Mouse (Mus musculus) intestine, embryonic 16.5 days (tissue): ENCODE measurements around the gene BC067074. TPM values are rescaled to one million over a fixed set of nuclear protein-coding genes. Genes with fewer than 3 reads are reported as not detected.
A peak's percentile ranks its signal among the peaks of the same experiment; 100 is the strongest.
"Not testable (repeated sequence)": the region's sequence is repeated elsewhere in the genome, so short reads cannot be mapped to it uniquely, and the experiment has no call there.

Experiments
- ATAC-seq: fragments of 200-750 bp; cut with Nextera tagmentation; 2 replicates; pipeline ENCODE4 v1.8.0; 2017; ENCODE audit warnings: moderate TSS enrichment, moderate library complexity
- H3K27ac ChIP-seq: fragments of 300-500 bp; sonication (generic); 2 replicates; pipeline ENCODE4 v1.5.1; 2014; ENCODE audit warnings: mild to moderate bottlenecking, low read length
- H3K27me3 ChIP-seq: fragments of 300-500 bp; sonication (generic); replicated peaks from 2 replicates; pipeline ENCODE4 v1.6.1; 2014; ENCODE audit warnings: low read length, control low read depth, mixed read lengths; ENCODE audit not compliant: control insufficient read depth, insufficient read depth
- H3K36me3 ChIP-seq: fragments of 300-500 bp; sonication (generic); 2 replicates; pipeline ENCODE4 v1.6.1; 2014; ENCODE audit warnings: low read length, control low read depth; ENCODE audit not compliant: control insufficient read depth, insufficient read depth
- H3K4me1 ChIP-seq: fragments of 300-500 bp; sonication (generic); 2 replicates; pipeline ENCODE4 v1.6.1; 2014; ENCODE audit warnings: low read length, control low read depth, mixed read lengths; ENCODE audit not compliant: control insufficient read depth, insufficient read depth
- H3K4me2 ChIP-seq: fragments of 300-500 bp; sonication (generic); 2 replicates; pipeline ENCODE4 v1.6.1; 2014; ENCODE audit warnings: low read depth, low read length, control low read depth
- H3K4me3 ChIP-seq: fragments of 300-500 bp; sonication (generic); 2 replicates; pipeline ENCODE4 v1.5.1; 2014; ENCODE audit warnings: mild to moderate bottlenecking, low read length
- H3K9ac ChIP-seq: fragments of 300-500 bp; sonication (generic); 2 replicates; pipeline ENCODE4 v1.6.1; 2014; ENCODE audit warnings: low read depth, low read length
- H3K9me3 ChIP-seq: fragments of 300-500 bp; sonication (generic); 2 replicates; pipeline ENCODE4 v1.6.1; 2016; ENCODE audit warnings: low read length, control low read depth; ENCODE audit not compliant: control insufficient read depth
- WGBS: fragments of 180-500 bp; shearing (Covaris S2); extraction: QIAGEN DNeasy Blood & Tissue Kit; methylation state at CpG from one replicate; pipeline ENCODE4 v1.1.7; 2014; 5-methylcytosine and 5-hydroxymethylcytosine counted together
- polyA plus RNA-seq: library from polyadenylated mRNA; unstranded; fragments of >200 nt; fragmentation: Nextera tagmentation; extraction: Ambion mirVana; gene quantifications from 2 replicates; pipeline ENCODE4 v1.2.1, GENCODE M21; 2015

BC067074 gene
- polyA plus RNA-seq, 1 experiment from 2014 or later, result 1.8 TPM

DNA sequence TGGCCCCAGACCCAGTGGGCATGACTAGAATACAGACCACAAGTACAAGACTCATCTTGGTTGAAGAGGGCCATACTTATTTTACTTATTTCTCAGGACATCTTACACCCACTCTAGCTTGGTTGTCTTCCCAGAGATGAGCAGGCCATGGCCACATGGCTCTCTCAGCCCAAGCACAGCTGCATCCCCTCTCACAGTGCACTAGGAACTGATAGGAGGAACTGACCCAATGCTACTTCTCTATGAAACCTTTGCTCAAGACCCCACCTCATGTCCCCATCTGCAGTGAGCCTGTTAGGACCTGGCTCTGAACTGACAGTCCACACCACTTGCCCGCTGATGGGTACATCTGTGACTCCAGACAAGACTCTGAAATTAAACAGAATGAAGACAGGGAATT is 88.8 kb downstream of the BC067074 start:
- H3K9me3 ChIP-seq, result no peaks in the 10 kb centered on the region
- H3K4me1 ChIP-seq, result no peaks in the 10 kb centered on the region
- H3K27me3 ChIP-seq, result no peaks in the 10 kb centered on the region
- no peak for ATAC-seq
- no peak overlapping the region for H3K9ac ChIP-seq
- H3K4me3 ChIP-seq, result no peak overlapping the region
- 92% methylated on average over 1 of the region's 1 CpGs for WGBS
- no peaks in the 10 kb centered on the region for H3K36me3 ChIP-seq
- H3K27ac ChIP-seq, result no peak overlapping the region
- no peak overlapping the region for H3K4me2 ChIP-seq

DNA sequence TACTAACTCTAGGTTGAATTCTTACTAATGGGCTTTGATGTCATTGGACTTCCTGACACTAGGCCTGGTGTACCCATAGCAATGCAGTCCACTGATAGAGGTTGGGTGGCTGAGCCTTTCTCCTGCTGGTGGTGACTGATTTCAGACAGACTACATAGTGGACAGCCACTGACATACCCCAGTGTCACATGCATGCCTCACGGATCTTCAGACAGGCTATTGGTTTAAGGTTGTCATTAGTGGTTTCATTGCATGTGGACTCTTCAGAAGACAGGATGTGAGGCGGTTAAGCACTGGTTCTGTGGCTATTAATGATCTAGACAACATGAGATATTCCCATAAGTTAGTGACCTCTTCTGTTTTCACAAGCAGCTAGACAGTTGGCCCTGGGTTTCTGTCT is 89.2 kb downstream of the BC067074 start:
- no peak overlapping the region for H3K9ac ChIP-seq
- no peak overlapping the region for H3K4me3 ChIP-seq
- WGBS, result 84% methylated on average over 2 of the region's 2 CpGs
- no peak overlapping the region for H3K4me2 ChIP-seq
- H3K27me3 ChIP-seq, result no peaks in the 10 kb centered on the region
- no peaks in the 10 kb centered on the region for H3K36me3 ChIP-seq
- no peaks in the 10 kb centered on the region for H3K4me1 ChIP-seq
- no peak overlapping the region for H3K27ac ChIP-seq
- no peak for ATAC-seq
- no peaks in the 10 kb centered on the region for H3K9me3 ChIP-seq

DNA sequence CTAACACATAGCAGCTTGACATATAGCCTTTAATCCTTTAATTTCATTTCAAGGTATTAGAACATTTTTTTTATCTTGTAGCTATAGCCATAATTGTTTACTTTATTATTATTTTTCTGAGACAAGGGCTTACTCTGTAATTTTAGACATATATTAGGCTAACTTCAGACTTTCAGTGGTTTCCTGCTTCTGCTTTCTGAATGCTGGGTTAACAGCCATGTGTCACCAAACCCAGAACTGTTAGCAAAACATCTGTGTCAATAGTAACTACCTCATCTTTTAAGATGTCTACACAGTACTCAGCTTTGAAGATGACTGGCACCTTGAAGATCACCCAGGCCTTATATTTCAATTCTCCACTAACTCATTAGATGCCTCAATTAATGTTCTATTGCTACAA is 89.8 kb downstream of the BC067074 start:
- H3K4me1 ChIP-seq, H3K36me3 ChIP-seq, H3K27me3 ChIP-seq, H3K27ac ChIP-seq, ATAC-seq, H3K9ac ChIP-seq, H3K4me2 ChIP-seq, H3K4me3 ChIP-seq, H3K9me3 ChIP-seq: not testable (repeated sequence)

DNA sequence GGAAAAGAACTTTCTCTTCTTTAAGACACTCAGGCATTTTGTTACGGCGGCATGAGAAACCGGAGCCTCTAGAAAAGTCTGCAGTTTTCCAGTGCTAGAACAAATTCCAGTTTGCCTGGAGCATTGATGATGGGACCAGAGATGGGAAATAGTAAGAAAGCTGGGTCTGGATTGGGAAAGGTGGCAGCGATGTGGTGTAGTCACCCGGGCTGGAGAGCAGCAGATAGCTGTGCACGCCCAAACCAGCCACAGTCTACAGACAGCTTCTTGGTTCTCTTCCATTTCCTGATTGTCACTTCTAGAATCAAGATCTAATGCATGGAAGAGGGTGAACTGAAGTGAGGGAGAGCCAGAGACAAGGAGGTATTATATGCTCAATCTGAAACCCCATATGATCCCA is 100.4 kb downstream of the BC067074 start:
- Histone ChIP-seq H3K9ac (no peak overlapping the region), H3K36me3 (no peaks in the 10 kb centered on the region), H3K4me2 (no peak overlapping the region), H3K27me3 (no peaks in the 10 kb centered on the region), H3K4me3 (no peak overlapping the region), H3K27ac (no peak overlapping the region), H3K4me1 (no peaks in the 10 kb centered on the region), H3K9me3 (no peaks in the 10 kb centered on the region)
- WGBS, result 96% methylated on average over 6 of the region's 6 CpGs
- ATAC-seq, result no peak

DNA sequence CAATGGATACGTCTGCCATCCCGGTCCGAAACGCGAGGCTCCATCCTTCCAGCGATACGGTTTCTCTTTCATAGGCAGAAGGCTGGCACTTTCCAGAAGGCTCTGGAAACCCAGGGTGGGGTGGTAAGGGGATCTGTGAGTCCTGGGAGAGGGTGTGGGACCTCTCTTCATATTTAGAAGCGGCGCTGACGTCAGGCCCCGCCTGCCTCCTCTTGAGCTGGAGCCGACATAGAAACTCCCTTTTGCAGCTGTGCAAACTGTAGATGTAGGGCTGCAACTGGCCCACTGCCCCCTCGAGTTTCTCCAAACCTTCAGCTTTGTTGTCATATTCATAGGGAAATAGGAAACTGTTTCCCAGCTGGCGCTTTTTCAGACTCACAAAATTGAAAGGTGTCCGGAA is 101.6 kb downstream of the BC067074 start:
- no peaks in the 10 kb centered on the region for H3K27me3 ChIP-seq
- no peak overlapping the region for H3K27ac ChIP-seq
- H3K9ac ChIP-seq, result no peak overlapping the region
- no peaks in the 10 kb centered on the region for H3K4me1 ChIP-seq
- H3K9me3 ChIP-seq, result no peaks in the 10 kb centered on the region
- ATAC-seq, result no peak
- no peak overlapping the region for H3K4me2 ChIP-seq
- no peaks in the 10 kb centered on the region for H3K36me3 ChIP-seq
- WGBS, result 81% methylated on average over 15 of the region's 15 CpGs
- H3K4me3 ChIP-seq, result no peak overlapping the region

DNA sequence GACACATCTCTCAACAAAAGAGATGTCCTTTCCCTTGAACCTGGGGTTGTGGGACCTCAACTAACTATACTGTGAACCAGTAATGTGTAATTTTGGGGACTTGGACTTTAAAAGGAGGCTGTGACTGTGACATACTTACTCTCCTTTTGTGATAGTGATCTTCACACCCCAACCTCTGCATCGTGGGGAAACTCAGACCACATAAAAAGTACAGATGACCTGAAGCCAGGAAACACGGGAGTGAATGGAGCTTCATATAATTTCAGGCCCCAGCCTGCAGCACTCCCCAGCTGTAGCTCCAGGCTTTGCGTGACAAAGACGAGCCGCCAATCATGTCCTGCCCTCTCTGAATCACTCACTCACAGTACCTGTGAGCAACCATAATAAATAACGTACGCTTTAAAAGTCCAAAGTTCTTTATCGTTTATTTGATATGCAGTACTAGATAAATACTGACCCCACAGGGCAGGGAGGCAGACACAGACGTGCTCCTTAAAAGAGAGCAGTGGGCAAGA is 104.1 kb downstream of the BC067074 start:
- Histone ChIP-seq H3K4me1 (no peaks in the 10 kb centered on the region), H3K9me3 (no peaks in the 10 kb centered on the region), H3K36me3 (no peaks in the 10 kb centered on the region), H3K9ac (no peak overlapping the region), H3K4me2 (no peak overlapping the region), H3K27me3 (no peaks in the 10 kb centered on the region), H3K27ac (no peak overlapping the region), H3K4me3 (no peak overlapping the region)
- no peak for ATAC-seq
- 63% methylated on average over 9 of the region's 9 CpGs for WGBS

DNA sequence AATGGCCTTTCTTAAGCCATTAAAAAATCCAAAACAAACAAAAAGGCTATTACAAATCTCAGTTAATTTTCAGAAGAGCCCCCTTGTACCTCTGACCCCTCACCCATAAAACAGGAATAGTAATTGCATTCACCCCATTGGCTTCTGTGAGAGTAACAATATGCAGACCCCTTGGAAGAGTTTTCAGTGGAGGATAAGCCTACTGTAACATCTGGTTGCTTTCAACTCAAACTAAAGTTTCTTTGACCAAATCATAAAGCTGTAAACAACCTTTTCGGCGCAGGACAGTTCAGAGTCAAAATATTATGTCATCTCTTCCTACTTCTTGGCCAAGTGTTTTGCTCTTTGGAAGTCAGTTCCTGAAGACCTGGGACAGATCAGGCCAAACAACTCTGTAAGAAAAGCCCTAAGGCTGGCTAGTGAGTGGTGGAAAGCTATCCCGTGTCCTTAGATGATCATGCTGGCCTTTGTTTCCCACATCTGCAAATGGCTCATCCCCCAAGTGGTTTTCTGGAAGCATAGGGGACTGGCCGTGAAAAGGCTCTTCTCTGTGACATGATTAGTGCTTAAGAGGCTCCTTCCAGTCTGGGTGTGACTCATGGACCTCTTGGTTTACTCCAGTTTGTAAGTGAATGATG is 108.5 kb downstream of the BC067074 start:
- H3K4me2 ChIP-seq, result no peak overlapping the region
- no peaks in the 10 kb centered on the region for H3K9me3 ChIP-seq
- H3K9ac ChIP-seq, result no peak overlapping the region
- no peaks in the 10 kb centered on the region for H3K36me3 ChIP-seq
- no peaks in the 10 kb centered on the region for H3K4me1 ChIP-seq
- WGBS, result 51% methylated on average over 4 of the region's 4 CpGs
- no peak overlapping the region for H3K27ac ChIP-seq
- H3K4me3 ChIP-seq, result no peak overlapping the region
- no peak for ATAC-seq
- no peaks in the 10 kb centered on the region for H3K27me3 ChIP-seq

DNA sequence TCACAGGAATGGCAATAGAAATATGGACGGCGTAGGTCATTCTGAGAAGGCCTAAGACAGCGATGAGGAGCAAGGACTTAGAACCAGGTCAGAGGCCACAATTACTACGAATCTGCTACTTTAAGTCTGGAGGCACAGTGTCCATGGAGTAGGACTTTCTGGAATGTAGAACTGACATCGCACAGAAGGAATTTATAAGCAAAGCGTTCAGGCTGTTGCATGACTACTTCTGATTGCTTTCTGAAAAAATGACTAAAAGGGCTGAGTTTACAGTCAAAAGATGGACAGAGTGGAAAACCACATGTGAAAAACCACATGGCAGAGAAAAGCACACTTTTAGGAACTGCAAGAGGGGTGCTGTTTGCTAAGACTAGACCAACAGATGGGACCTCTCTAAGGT is 110.7 kb downstream of the BC067074 start:
- Histone ChIP-seq H3K4me1 (no peaks in the 10 kb centered on the region), H3K27me3 (no peaks in the 10 kb centered on the region), H3K36me3 (no peaks in the 10 kb centered on the region), H3K9ac (no peak overlapping the region), H3K4me3 (no peak overlapping the region), H3K9me3 (no peaks in the 10 kb centered on the region), H3K4me2 (no peak overlapping the region), H3K27ac (peak overlapping the region; percentile 15; the same call in 1 of the 2 replicates)
- WGBS, result 66% methylated on average over 6 of the region's 6 CpGs
- ATAC-seq, result peak; percentile 28; the same call in 1 of the 2 replicates

DNA sequence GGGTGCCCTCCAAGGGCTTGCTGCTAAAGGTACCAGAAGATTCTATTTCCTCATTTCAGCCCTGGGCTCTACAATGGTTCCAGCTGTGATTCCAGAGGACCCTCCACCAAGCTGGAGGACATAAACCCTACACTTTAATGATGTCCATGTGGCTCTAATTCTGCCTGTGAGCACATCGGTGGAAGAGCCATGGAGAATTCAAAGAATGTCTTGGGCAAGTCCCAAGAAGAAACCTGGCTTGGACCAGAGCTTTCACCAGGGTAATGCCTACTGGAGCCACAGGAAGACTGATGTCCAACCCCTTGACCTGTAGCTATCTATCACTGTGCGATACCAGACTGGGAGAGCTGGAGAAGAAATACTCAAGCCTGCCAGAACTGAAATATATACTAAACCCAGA is 111.2 kb downstream of the BC067074 start:
- no peak overlapping the region for H3K4me3 ChIP-seq
- peak overlapping the region; percentile 15; the same call in 1 of the 2 replicates for H3K27ac ChIP-seq
- 54% methylated on average over 2 of the region's 2 CpGs for WGBS
- H3K36me3 ChIP-seq, result no peaks in the 10 kb centered on the region
- H3K4me2 ChIP-seq, result no peak overlapping the region
- no peak overlapping the region for H3K9ac ChIP-seq
- ATAC-seq, result no peak
- H3K9me3 ChIP-seq, result no peaks in the 10 kb centered on the region
- no peaks in the 10 kb centered on the region for H3K27me3 ChIP-seq
- no peaks in the 10 kb centered on the region for H3K4me1 ChIP-seq

DNA sequence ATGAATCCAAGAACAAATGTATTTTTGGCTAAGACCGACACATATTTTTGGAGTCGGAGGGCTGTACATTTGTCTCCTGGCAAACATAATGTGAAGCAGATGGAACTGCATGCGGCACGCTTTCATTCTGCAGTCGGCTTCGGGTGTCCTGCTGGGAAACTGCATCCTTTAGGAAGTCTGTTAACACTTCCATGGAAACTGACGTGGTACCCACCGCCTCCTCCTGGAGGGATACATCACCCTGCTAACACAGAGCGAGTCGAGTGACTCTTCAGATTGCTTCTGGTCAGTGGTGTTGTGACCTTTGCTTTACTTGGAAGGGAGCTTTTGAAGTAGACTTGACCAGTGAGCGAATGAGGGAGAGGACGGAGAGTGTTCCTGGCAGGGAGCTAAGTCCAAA is 117.0 kb downstream of the BC067074 start:
- no peak overlapping the region for H3K27ac ChIP-seq
- ATAC-seq, result no peak
- H3K4me3 ChIP-seq, result no peak overlapping the region
- H3K9me3 ChIP-seq, result no peaks in the 10 kb centered on the region
- H3K4me2 ChIP-seq, result no peak overlapping the region
- no peak overlapping the region for H3K9ac ChIP-seq
- 65% methylated on average over 12 of the region's 12 CpGs for WGBS
- H3K36me3 ChIP-seq, result no peaks in the 10 kb centered on the region
- H3K27me3 ChIP-seq, result no peaks in the 10 kb centered on the region
- H3K4me1 ChIP-seq, result no peaks in the 10 kb centered on the region
